Mouse (Mus musculus): ENCODE measurements around the gene Nhlh2. TPM values are rescaled to one million over a fixed set of nuclear protein-coding genes. Genes with fewer than 3 reads are reported as not detected.

Gene Nhlh2
- total and polyA plus RNA-seq, 3 experiments: not detected

- H3K27me3 ChIP-seq (ENCODE audit: control insufficient read depth in 1 of 2, insufficient read depth in 2 of 2, low read length in 2 of 2): no peaks in the 10 kb centered on the region
- no peak overlapping the region for H3K4me3 ChIP-seq (ENCODE audit: control insufficient read depth in 1 of 2, insufficient read depth in 1 of 2, low read depth in 2 of 2, low read length in 2 of 2)
- H3K27ac ChIP-seq (ENCODE audit: control insufficient read depth, low read depth, low read length): no peak overlapping the region
Observed at GRCm38 (mm10) chr3:102023337-102023736, 13.5 kb downstream of the Nhlh2 start.

DNA sequence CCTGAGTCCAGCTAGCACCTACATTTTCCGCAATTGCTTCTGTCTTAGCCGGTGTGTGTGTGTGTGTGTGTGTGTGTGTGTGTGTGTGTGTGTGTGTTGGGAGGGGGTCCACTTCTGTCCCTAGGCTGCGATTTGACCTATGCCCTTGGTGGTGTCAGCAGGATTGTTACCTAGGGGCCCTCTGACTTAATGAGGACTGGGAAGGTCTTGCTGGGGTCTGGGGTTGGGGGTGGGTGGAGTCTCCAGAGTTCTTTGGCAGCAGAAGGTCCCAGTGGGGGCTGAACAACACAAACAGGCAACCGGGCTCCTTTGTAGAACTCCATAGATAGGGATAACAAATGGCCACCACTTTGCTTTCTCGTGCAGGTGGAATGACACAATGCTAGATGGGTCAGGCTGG lies 14.0 kb downstream of the Nhlh2 start:
- TF ChIP-seq EP300 (IDR thresholded peaks at IDR 0.05; ENCODE audit: low read depth in 1 of 2, low read length in 2 of 2) (no peak), ZMIZ1 (IDR thresholded peaks at IDR 0.05; ENCODE audit: low read depth, low read length) (no peak), E2F4 (IDR thresholded peaks at IDR 0.05; ENCODE audit: borderline replicate concordance, low read depth, low read length) (no peak), ELF1 (IDR thresholded peaks at IDR 0.05; ENCODE audit: low read depth, low read length) (no peak), RCOR1 (IDR thresholded peaks at IDR 0.05; ENCODE audit: low read depth, low read length) (no peak), CHD1 (IDR thresholded peaks at IDR 0.05; ENCODE audit: low read depth, low read length) (no peak), GABPA (IDR thresholded peaks at IDR 0.05; ENCODE audit: low read depth, low read length) (no peak)
- Histone ChIP-seq H3K9me3 (replicated peaks; ENCODE audit: insufficient read depth, low read length) (no peaks in the 10 kb centered on the region), H3K36me3 (ENCODE audit: control insufficient read depth in 1 of 2, insufficient read depth in 2 of 2, low read length in 2 of 2) (no peaks in the 10 kb centered on the region), H3K4me3 (ENCODE audit: control insufficient read depth in 1 of 2, insufficient read depth in 1 of 2, low read depth in 2 of 2, low read length in 2 of 2) (no peak overlapping the region), H3K79me2 (ENCODE audit: control insufficient read depth, insufficient read depth, low read length, poor library complexity) (no peaks in the 10 kb centered on the region), H3K4me1 (ENCODE audit: control insufficient read depth in 1 of 2, insufficient read depth in 2 of 2, low read length in 2 of 2) (no peaks in the 10 kb centered on the region), H3K9ac (ENCODE audit: control insufficient read depth, low read depth, low read length, poor library complexity, severe bottlenecking) (no peak overlapping the region), H3K27me3 (ENCODE audit: control insufficient read depth in 1 of 2, insufficient read depth in 2 of 2, low read length in 2 of 2) (no peaks in the 10 kb centered on the region), H3K27ac (ENCODE audit: control insufficient read depth, low read depth, low read length) (no peak overlapping the region)
- no peak for DNase-seq (ENCODE audit: low read depth, low spot score)

More at GRCm38 (mm10) chr3:102023337-102023736, 13.5 kb downstream of the Nhlh2 start:
- no peaks in the 10 kb centered on the region for H3K79me2 ChIP-seq (ENCODE audit: control insufficient read depth, insufficient read depth, low read length, poor library complexity)
- DNase-seq (ENCODE audit: low read depth, low spot score): no peak
- H3K9me3 ChIP-seq (replicated peaks; ENCODE audit: insufficient read depth, low read length): no peaks in the 10 kb centered on the region
- no peak for TF ChIP-seq SIN3A (IDR thresholded peaks at IDR 0.05; ENCODE audit: low read length)
- no peak for TF ChIP-seq NELFE (IDR thresholded peaks at IDR 0.05; ENCODE audit: low read depth, low read length)
- TF ChIP-seq ZKSCAN1 (IDR thresholded peaks at IDR 0.05; ENCODE audit: low read depth, low read length): no peak
- no peak for TF ChIP-seq USF1 (IDR thresholded peaks at IDR 0.05; ENCODE audit: low read depth, low read length)
- no peak for TF ChIP-seq HCFC1 (IDR thresholded peaks at IDR 0.05; ENCODE audit: low read depth, low read length)
- H3K9ac ChIP-seq (ENCODE audit: control insufficient read depth, low read depth, low read length, poor library complexity, severe bottlenecking): no peak overlapping the region
- H3K36me3 ChIP-seq (ENCODE audit: control insufficient read depth in 1 of 2, insufficient read depth in 2 of 2, low read length in 2 of 2): no peaks in the 10 kb centered on the region
- no peaks in the 10 kb centered on the region for H3K4me1 ChIP-seq (ENCODE audit: control insufficient read depth in 1 of 2, insufficient read depth in 2 of 2, low read length in 2 of 2)

DNA sequence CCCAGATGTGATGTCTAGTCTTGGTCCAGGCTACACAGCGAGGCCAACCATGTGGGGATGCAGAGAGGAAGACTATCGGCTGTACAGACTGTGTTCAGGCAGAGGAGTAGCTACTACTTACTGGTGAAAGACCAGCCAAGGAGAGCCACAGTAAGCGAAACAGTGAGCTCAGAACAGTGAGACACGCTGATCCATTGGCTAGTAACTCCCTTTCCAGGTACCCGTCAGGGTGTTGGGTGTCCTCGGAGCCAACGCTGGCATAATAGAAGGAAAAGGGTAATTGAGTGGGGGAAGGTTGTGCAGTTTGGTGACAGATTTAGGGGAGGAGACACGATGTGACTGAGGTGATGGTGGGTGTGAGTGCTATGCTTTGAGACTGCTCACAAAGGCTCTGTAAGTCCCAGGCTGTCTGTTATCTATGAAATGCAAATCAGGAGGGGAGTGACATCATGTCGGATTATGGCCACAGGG lies 15.1 kb downstream of the Nhlh2 start:
- H3K36me3 ChIP-seq (ENCODE audit: control insufficient read depth in 1 of 2, insufficient read depth in 2 of 2, low read length in 2 of 2): no peaks in the 10 kb centered on the region
- H3K9me3 ChIP-seq (replicated peaks; ENCODE audit: insufficient read depth, low read length): no peaks in the 10 kb centered on the region
- no peak overlapping the region for H3K27ac ChIP-seq (ENCODE audit: control insufficient read depth, low read depth, low read length)
- H3K4me3 ChIP-seq (ENCODE audit: control insufficient read depth in 1 of 2, insufficient read depth in 1 of 2, low read depth in 2 of 2, low read length in 2 of 2): no peak overlapping the region
- DNase-seq (ENCODE audit: low read depth, low spot score): no peak
- H3K79me2 ChIP-seq (ENCODE audit: control insufficient read depth, insufficient read depth, low read length, poor library complexity): no peaks in the 10 kb centered on the region
- no peaks in the 10 kb centered on the region for H3K27me3 ChIP-seq (ENCODE audit: control insufficient read depth in 1 of 2, insufficient read depth in 2 of 2, low read length in 2 of 2)
- H3K4me1 ChIP-seq (ENCODE audit: control insufficient read depth in 1 of 2, insufficient read depth in 2 of 2, low read length in 2 of 2): no peaks in the 10 kb centered on the region
- H3K9ac ChIP-seq (ENCODE audit: control insufficient read depth, low read depth, low read length, poor library complexity, severe bottlenecking): no peak overlapping the region
- TF ChIP-seq TCF12 (IDR thresholded peaks at IDR 0.05; ENCODE audit: low read depth, low read length) (no peak), MYC (IDR thresholded peaks at IDR 0.05; ENCODE audit: low read depth, low read length) (no peak)

Measured in MEL (cell line).